Mouse (Mus musculus): ENCODE data around the gene 4921501E09Rik. TPM values are rescaled to one million over a fixed set of nuclear protein-coding genes. Genes with fewer than 3 reads are reported as not detected.

The 4921501E09Rik gene
- not detected in 2 replicates for polyA plus RNA-seq (2011; ENCODE audit: insufficient read depth, insufficient read length, low replicate concordance, missing spikeins)

DNA sequence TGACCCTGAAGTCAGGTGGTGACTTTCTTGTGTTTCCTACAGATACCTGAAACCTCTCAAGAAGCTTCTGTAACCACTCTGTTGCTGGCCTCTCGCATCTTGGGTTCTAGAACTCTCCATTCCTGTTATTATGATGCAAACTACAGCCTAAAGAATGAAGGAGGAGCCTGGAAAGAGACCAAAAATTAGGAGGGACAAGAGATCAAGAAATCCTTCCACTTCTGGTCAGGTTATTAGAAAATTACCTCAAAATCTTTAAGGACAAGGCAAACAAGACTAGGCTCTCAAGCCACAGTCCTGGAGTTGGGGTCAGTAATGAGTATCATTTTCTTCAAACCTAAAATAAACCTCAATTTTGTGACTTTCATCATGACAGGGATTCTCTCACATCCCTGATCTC, at the start of gene 4921501E09Rik:
Gene 4921501E09Rik (minus strand): TSS at position 101 of the 400 bp plus-strand sequence.
- H3K27ac ChIP-seq (ENCODE audit: control insufficient read depth, insufficient read depth, low read depth, low read length, poor library complexity): no peak within 1 kb of the TSS
- TF ChIP-seq POLR2A (IDR thresholded peaks at IDR 0.05; ENCODE audit: borderline replicate concordance, control insufficient read depth, low read depth, low read length) (no peak), CTCF (IDR thresholded peaks at IDR 0.05; ENCODE audit: control insufficient read depth, insufficient read depth, low read length) (no peak)
- WGBS: 35% methylated on average over 1 of the region's 1 CpGs

GRCm38 (mm10) chr17:33097396-33097795, 29.5 kb upstream of the 4921501E09Rik start:
- H3K4me3 ChIP-seq (replicated peaks; ENCODE audit: control insufficient read depth, low read depth, low read length): no peak overlapping the region
- H3K27ac ChIP-seq (ENCODE audit: control insufficient read depth, insufficient read depth, low read depth, low read length, poor library complexity): no peak overlapping the region
- no peak for TF ChIP-seq POLR2A (IDR thresholded peaks at IDR 0.05; ENCODE audit: borderline replicate concordance, control insufficient read depth, low read depth, low read length)
- no peak for TF ChIP-seq CTCF (IDR thresholded peaks at IDR 0.05; ENCODE audit: control insufficient read depth, insufficient read depth, low read length)
- H3K4me1 ChIP-seq (ENCODE audit: control insufficient read depth, insufficient read depth, low read length): no peaks in the 10 kb centered on the region; the same call in 1 of the 2 replicates
- WGBS: 67% methylated on average over 2 of the region's 2 CpGs

More for the DNA sequence above, at the start of gene 4921501E09Rik:
- Histone ChIP-seq H3K4me1 (ENCODE audit: control insufficient read depth, insufficient read depth, low read length) (no peaks in the 10 kb centered on the region), H3K4me3 (replicated peaks; ENCODE audit: control insufficient read depth, low read depth, low read length) (no peak within 1 kb of the TSS)

DNA sequence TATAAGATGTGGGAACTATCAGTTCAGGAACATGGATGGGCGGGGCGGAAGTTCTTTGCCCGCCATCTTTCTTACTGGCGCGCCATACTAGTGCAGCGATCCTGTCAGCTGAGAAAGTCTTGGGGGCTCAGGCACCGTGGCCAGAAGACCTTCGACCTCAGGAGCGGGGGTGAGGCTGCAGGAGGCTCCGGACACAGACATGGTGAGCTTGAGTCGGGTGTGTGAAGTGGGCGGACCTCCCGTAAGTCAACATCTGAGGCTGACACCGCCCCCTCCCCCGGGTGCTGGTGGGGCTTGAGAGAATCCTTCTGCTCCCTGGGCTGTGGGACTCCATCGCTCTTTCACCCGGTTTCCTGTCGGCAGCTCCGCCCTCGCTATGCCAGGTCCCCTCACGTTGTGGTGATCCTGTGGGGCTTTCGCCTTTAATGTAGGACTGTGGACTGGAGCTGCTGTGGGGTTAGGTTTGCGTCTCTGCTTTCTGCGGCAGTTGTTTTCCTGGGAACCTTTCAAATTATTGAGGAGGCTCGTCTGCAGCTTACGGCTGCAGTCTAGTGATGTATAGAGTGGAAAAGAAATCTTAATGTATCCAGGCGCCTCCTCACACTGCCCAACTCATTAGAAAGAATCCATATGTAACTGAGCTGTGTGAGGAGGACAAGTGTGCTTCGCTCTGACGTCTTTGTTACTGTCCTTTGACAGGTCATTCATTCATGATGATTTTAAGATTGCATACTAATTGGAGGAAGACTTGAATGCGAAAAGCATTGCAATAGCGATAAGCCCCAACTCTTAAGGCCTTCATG, 24.7 kb upstream of the 4921501E09Rik start:
- Histone ChIP-seq H3K27ac (ENCODE audit: control insufficient read depth, insufficient read depth, low read depth, low read length, poor library complexity) (peak overlapping the region; percentile 36), H3K4me1 (ENCODE audit: control insufficient read depth, insufficient read depth, low read length) (no peaks in the 10 kb centered on the region; the same call in 1 of the 2 replicates), H3K4me3 (replicated peaks; ENCODE audit: control insufficient read depth, low read depth, low read length) (peak overlapping the region; percentile 99)
- TF ChIP-seq CTCF (IDR thresholded peaks at IDR 0.05; ENCODE audit: control insufficient read depth, insufficient read depth, low read length) (no peak), POLR2A (IDR thresholded peaks at IDR 0.05; ENCODE audit: borderline replicate concordance, control insufficient read depth, low read depth, low read length) (peak; percentile 24; the same call in 1 of the 2 replicates)
- WGBS: 3% methylated on average over 31 of the region's 31 CpGs

DNA sequence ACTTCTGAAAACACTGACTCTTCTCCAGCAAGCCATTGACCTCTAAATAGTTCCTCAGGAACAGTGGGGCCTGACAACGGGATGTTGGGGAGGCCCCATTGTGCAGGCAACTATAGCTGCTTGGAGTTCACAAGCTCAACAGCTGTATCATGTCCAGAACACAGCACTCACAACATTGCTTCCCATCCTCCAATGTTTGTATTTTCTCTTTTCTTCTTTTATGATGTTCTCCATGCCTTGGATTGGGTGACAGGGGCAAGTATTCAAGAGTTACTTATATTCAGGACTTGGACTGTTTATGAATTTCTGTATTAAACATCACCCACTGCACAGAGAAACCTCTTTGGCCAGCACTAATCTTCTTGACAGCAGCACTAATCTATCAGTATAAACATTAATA, 23.8 kb upstream of the 4921501E09Rik start:
- Histone ChIP-seq H3K4me3 (replicated peaks; ENCODE audit: control insufficient read depth, low read depth, low read length) (no peak overlapping the region), H3K4me1 (ENCODE audit: control insufficient read depth, insufficient read depth, low read length) (no peaks in the 10 kb centered on the region; the same call in 1 of the 2 replicates), H3K27ac (ENCODE audit: control insufficient read depth, insufficient read depth, low read depth, low read length, poor library complexity) (no peak overlapping the region)
- WGBS: 86% methylated on average over 1 of the region's 1 CpGs
- no peak for TF ChIP-seq CTCF (IDR thresholded peaks at IDR 0.05; ENCODE audit: control insufficient read depth, insufficient read depth, low read length)
- no peak for TF ChIP-seq POLR2A (IDR thresholded peaks at IDR 0.05; ENCODE audit: borderline replicate concordance, control insufficient read depth, low read depth, low read length)

DNA sequence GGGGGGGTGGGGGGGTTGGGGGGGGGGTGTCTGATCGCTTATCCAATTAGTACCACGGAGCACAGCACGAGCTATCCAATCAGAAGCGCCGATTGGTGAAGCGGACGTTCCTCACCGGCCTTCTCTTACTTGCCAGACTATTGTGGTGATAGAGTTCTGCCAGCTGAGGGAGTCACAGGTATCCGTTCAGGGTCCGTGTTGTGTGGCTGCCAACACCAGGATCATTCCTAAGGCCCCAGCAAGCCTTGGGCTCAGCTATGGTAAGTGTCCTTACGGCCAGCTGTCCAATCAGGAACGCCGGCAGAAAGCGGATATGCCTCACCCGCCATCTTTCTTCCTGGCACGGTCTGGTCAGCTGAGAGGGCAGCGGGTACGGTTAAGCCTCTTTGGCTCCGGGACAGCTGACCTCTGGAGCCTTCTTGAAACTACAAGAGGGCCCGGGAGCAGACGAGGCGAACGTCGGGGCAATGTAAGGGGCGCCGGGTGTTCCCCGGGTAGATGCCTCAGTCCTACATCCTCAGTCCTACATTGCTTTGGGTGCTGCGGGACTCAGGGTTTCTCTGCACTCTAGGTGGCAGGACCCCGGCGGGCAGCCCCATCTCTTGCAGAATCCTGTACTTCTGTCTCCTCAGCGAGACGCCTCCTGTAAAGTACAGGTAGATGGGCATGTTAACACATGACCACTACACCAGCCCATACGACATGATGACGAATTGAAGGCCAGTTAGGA, 21.5 kb upstream of the 4921501E09Rik start, which contains the start of gene Zfp563:
Gene Zfp563 (plus strand): TSS at position 91 of the 730 bp plus-strand sequence.
- TF ChIP-seq POLR2A (IDR thresholded peaks at IDR 0.05; ENCODE audit: borderline replicate concordance, control insufficient read depth, low read depth, low read length): peak; percentile 51; the same call in 1 of the 2 replicates
- TF ChIP-seq CTCF (IDR thresholded peaks at IDR 0.05; ENCODE audit: control insufficient read depth, insufficient read depth, low read length): no peak
- H3K4me3 ChIP-seq (replicated peaks; ENCODE audit: control insufficient read depth, low read depth, low read length): peak within 1 kb of the TSS; percentile 97
- 5% methylated on average over 33 of the region's 34 CpGs for WGBS
- H3K27ac ChIP-seq (ENCODE audit: control insufficient read depth, insufficient read depth, low read depth, low read length, poor library complexity): peak within 1 kb of the TSS; percentile 39
- H3K4me1 ChIP-seq (ENCODE audit: control insufficient read depth, insufficient read depth, low read length): no peaks in the 10 kb centered on the region; the same call in 1 of the 2 replicates

GRCm38 (mm10) chr17:33063001-33063400, 4.9 kb downstream of the 4921501E09Rik start:
- 0% methylated on average over 1 of the region's 1 CpGs for WGBS
- Histone ChIP-seq H3K4me3 (replicated peaks; ENCODE audit: control insufficient read depth, low read depth, low read length) (no peak overlapping the region), H3K27ac (ENCODE audit: control insufficient read depth, insufficient read depth, low read depth, low read length, poor library complexity) (no peak overlapping the region), H3K4me1 (ENCODE audit: control insufficient read depth, insufficient read depth, low read length) (no peaks in the 10 kb centered on the region)
- TF ChIP-seq POLR2A (IDR thresholded peaks at IDR 0.05; ENCODE audit: borderline replicate concordance, control insufficient read depth, low read depth, low read length) (no peak), CTCF (IDR thresholded peaks at IDR 0.05; ENCODE audit: control insufficient read depth, insufficient read depth, low read length) (no peak)

DNA sequence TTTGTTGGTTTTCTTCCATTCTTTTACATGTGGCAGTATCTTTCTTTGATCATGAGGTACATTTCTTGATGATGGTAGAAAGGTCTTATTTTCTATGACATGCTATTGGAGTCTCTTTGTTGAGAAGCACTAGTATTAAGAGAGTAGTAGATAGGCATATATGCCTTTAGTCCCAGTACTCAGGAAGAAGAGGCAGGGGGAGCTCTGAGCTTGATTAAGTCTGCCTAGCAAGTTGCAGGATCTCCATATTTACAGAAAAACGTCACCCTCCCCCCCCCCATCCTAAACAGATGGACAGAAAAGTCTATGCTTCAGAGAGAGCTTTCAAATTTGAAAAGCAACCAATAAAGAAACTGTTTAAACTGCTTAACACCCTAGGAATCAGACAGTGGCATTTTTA, 9.1 kb downstream of the 4921501E09Rik start:
- WGBS: 0% methylated on average over 1 of the region's 1 CpGs
- Histone ChIP-seq H3K4me1 (ENCODE audit: control insufficient read depth, insufficient read depth, low read length) (no peaks in the 10 kb centered on the region), H3K4me3 (replicated peaks; ENCODE audit: control insufficient read depth, low read depth, low read length) (no peak overlapping the region), H3K27ac (ENCODE audit: control insufficient read depth, insufficient read depth, low read depth, low read length, poor library complexity) (no peak overlapping the region)
- TF ChIP-seq POLR2A (IDR thresholded peaks at IDR 0.05; ENCODE audit: borderline replicate concordance, control insufficient read depth, low read depth, low read length) (no peak), CTCF (IDR thresholded peaks at IDR 0.05; ENCODE audit: control insufficient read depth, insufficient read depth, low read length) (no peak)
